Mouse (Mus musculus): Measurements from ENCODE around the gene Smc6. TPM values are rescaled to one million over a fixed set of nuclear protein-coding genes. Genes with fewer than 3 reads are reported as not detected.

Smc6 gene
- polyA plus RNA-seq, 1 experiment from 2014 or later, result 130 TPM

DNA sequence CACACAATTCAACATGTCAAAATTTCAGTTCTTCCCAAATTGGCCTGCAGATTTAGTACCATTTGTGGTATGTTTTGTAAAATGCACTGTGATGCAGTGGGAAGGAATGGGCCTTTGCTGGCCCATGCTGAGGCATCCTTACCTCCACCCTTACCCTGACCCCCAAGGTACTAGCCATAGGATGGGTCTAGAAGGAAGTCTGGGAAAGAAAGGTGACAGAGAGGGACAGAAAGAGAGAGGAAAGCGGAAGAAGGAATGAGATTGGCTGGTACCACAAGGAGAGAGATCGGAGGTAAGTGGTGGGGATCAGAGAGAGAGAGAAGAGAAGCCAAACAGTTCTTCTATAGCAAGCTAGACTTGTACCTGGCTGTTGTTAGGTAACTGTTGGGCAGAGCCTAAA lies 45.4 kb downstream of the Smc6 start:
- H3K9me3 ChIP-seq (replicated peaks), result no peaks in the 10 kb centered on the region
- H3K27ac ChIP-seq (replicated peaks), result no peak overlapping the region
- DNase-seq (ENCODE audit: low spot score), result no peak
- WGBS, result 88% methylated on average over 2 of the region's 2 CpGs
- no peaks in the 10 kb centered on the region for H3K27me3 ChIP-seq (ENCODE audit: low read depth, poor library complexity, severe bottlenecking)
- peaks cover 73% of the 10 kb centered on the region for H3K36me3 ChIP-seq
- no peak overlapping the region for H3K4me3 ChIP-seq
- no peaks in the 10 kb centered on the region for H3K4me1 ChIP-seq

DNA sequence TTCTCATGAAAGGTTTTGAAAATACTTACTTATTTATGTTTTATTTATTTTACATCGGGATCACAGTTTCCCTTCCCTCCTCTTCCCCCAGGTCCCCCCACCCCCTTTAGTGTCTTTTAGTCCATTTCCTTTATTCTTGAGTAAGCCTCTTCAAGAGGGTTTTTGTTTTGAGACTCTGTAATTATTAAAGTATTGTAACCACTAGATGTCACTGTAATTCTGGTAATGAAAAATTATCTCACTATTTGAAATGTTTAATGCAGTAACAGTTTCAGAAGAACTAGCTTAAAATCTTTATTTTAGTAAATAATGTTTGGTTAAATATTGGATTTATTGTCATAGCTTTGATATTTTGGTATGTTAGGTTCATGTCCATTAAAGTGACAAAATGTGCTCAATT lies 48.2 kb downstream of the Smc6 start:
- Histone ChIP-seq H3K4me3 (no peak overlapping the region), H3K36me3 (peaks cover 71% of the 10 kb centered on the region), H3K9me3 (replicated peaks) (no peaks in the 10 kb centered on the region), H3K4me1 (no peaks in the 10 kb centered on the region), H3K27ac (replicated peaks) (no peak overlapping the region), H3K27me3 (ENCODE audit: low read depth, poor library complexity, severe bottlenecking) (no peaks in the 10 kb centered on the region)
- WGBS, result 97% methylated on average over 1 of the region's 1 CpGs
- no peak for DNase-seq (ENCODE audit: low spot score)

DNA sequence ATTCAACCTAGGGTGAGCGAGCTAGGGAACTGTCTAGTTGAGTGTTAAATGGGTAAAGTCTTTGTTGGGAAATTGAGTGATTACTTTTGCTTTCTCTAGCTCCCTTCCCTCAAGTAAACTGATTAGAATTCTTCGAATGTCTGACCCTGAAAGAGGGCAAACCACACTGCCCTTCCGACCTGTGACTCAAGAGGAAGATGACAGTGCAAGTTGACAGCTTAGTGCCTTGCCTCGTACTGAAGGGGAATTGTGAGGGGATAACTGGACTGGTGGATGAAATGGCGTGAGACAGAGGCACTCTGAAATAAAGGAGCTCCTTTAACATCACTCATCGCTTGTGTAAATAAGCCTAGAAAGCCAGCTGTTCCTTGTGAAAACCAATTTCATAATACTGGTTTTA lies 52.0 kb downstream of the Smc6 start:
- Histone ChIP-seq H3K36me3 (peaks cover 45% of the 10 kb centered on the region), H3K4me3 (no peak overlapping the region), H3K4me1 (no peaks in the 10 kb centered on the region), H3K27ac (replicated peaks) (no peak overlapping the region), H3K9me3 (replicated peaks) (no peaks in the 10 kb centered on the region), H3K27me3 (ENCODE audit: low read depth, poor library complexity, severe bottlenecking) (no peaks in the 10 kb centered on the region)
- DNase-seq (ENCODE audit: low spot score), result no peak
- whole genome bisulfite sequencing, result 65% methylated on average over 6 of the region's 6 CpGs

DNA sequence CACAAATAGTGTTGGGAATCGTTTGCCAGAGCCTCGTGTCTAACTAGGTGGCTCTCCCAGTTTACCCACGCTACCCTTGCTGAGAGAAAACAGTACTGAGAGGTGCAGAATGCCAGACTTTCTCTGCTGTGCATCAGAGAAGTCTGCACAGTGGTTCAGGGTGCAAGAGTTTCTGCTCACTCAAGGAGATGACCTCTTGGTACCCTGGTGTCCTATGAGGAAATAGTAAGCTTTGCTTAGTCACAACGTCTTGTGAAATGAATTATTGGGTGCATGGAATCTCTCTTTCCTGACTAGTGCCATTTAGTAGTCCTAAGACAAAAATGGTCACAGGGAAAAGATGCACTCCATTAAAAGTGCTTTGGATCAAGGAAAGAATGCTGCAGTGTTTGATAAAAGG lies 58.8 kb downstream of the Smc6 start:
- Histone ChIP-seq H3K27me3 (ENCODE audit: low read depth, poor library complexity, severe bottlenecking) (no peaks in the 10 kb centered on the region), H3K4me1 (no peaks in the 10 kb centered on the region), H3K36me3 (no peaks in the 10 kb centered on the region), H3K9me3 (replicated peaks) (no peaks in the 10 kb centered on the region), H3K4me3 (no peak overlapping the region), H3K27ac (replicated peaks) (no peak overlapping the region)
- DNase-seq (ENCODE audit: low spot score), result no peak
- WGBS, result 53% methylated on average over 4 of the region's 4 CpGs

DNA sequence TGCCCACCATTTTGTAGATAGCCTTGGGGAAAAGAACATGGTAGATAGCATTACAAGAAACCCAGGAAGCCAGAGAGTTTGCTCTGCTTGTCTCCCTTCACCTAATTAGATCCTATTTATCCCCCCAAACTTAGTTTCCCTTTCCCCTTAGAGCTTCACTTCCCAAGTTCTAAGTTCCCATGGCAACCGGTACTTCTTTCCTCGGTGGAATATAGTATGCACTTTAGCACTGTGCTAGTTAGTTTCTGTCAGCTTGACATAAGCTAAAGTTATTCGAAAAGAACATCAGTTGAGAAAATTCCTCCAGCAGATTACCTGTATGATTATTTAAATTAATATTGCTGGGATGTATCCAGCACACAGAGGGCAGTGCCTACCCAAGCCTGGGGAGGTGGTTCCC lies 60.8 kb downstream of the Smc6 start:
- DNase-seq (ENCODE audit: low spot score), result no peak
- no peaks in the 10 kb centered on the region for H3K4me1 ChIP-seq
- no peaks in the 10 kb centered on the region for H3K9me3 ChIP-seq (replicated peaks)
- H3K27ac ChIP-seq (replicated peaks), result no peak overlapping the region
- no peaks in the 10 kb centered on the region for H3K36me3 ChIP-seq
- 82% methylated on average over 3 of the region's 3 CpGs for WGBS
- no peak overlapping the region for H3K4me3 ChIP-seq
- H3K27me3 ChIP-seq (ENCODE audit: low read depth, poor library complexity, severe bottlenecking), result no peaks in the 10 kb centered on the region

DNA sequence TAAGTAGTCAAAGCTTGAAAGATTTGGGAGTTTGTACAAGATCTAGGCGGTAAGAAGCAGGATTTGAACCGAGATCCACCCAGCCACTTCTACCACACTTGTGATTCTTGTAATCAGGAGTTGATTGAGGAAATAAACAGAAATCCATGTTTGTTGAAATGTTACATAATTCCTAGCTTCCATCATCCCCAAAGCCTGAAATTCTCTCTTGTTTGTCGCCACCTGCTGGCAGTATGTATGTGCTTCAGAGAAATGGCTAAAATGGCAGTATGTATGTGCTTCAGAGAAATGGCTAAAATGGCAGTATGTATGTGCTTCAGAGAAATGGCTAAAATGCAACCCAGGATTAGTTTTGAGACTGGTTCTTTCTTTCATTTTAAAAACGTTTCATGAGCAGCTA lies 71.2 kb downstream of the Smc6 start:
- Histone ChIP-seq H3K36me3 (no peaks in the 10 kb centered on the region), H3K27me3 (ENCODE audit: low read depth, poor library complexity, severe bottlenecking) (no peaks in the 10 kb centered on the region), H3K4me1 (no peaks in the 10 kb centered on the region), H3K27ac (replicated peaks) (no peak overlapping the region), H3K9me3 (replicated peaks) (no peaks in the 10 kb centered on the region), H3K4me3 (no peak overlapping the region)
- no peak for DNase-seq (ENCODE audit: low spot score)
- WGBS, result 42% methylated on average over 4 of the region's 4 CpGs

DNA sequence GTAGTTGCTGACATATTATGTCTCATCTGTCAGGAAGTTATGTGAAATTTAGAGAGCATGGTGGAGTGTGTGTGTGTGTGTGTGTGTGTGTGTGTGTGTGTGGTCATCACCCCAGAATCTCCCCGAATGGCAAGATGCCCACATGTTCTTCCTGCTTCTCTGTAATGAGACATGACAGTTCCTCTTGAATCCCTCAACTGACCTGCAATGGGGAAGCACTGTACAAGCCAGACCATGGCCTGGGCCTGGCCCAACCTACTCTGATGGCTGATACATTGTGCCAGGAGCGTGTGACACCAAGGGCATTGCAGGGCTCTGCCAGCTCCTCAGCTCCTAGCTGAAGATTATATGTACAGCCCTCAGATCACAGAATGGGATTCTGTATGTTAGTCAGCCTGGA lies 72.6 kb downstream of the Smc6 start:
- Histone ChIP-seq H3K4me3 (no peak overlapping the region), H3K4me1 (no peaks in the 10 kb centered on the region), H3K36me3 (no peaks in the 10 kb centered on the region), H3K27me3 (ENCODE audit: low read depth, poor library complexity, severe bottlenecking) (no peaks in the 10 kb centered on the region), H3K27ac (replicated peaks) (no peak overlapping the region), H3K9me3 (replicated peaks) (no peaks in the 10 kb centered on the region)
- no peak for DNase-seq (ENCODE audit: low spot score)
- 83% methylated on average over 2 of the region's 2 CpGs for WGBS

DNA sequence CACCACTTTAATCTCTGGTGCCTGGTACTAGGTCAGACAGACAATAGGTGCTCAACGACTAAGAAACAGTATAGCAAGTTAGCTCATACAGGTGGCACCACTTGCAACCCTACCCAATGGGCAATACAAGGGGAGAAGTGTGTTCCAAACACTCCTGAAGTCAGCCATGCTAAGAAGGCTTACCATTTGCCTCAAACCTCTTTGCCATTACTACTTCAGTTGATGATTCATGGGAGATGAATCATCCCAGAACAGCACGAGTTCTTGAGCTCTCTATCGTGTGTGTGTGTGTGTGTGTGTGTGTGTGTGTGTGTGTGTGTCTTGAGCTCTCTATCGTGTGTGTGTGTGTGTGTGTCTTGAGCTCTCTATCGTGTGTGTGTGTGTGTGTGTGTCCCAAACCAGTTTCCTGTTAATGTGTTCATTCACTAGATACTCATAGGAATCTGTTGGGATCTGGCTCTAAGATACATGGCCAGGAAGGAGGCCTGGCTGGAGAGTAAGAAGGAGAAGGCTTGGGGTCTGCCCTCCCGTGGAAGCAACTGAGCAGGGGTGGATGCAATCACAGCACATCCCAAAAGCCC lies 76.4 kb downstream of the Smc6 start:
- no peaks in the 10 kb centered on the region for H3K27me3 ChIP-seq (ENCODE audit: low read depth, poor library complexity, severe bottlenecking)
- no peak overlapping the region for H3K27ac ChIP-seq (replicated peaks)
- no peak for DNase-seq (ENCODE audit: low spot score)
- H3K9me3 ChIP-seq (replicated peaks), result no peaks in the 10 kb centered on the region
- no peak overlapping the region for H3K4me3 ChIP-seq
- H3K36me3 ChIP-seq, result no peaks in the 10 kb centered on the region
- 84% methylated on average over 6 of the region's 6 CpGs for WGBS
- H3K4me1 ChIP-seq, result no peaks in the 10 kb centered on the region

DNA sequence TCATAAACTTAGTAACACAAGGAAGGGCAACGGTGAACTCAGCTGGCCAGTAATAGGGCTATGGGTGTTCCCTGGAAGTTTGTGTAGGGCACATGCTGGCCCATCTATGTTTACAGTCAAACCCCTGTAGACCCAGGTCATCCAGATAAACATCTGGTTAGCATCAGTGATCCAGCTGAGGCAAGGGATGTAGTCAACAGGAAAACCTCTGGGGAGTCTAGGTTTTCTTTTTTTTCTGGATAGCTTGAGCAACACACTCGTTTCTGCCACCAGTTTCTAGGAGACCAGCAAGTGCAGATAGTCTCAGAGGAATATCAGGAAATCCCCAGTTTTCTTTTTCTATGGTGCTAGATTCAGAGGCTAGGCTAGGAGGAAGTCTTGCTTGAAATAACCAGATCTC lies 80.3 kb downstream of the Smc6 start:
- Histone ChIP-seq H3K27ac (replicated peaks) (no peak overlapping the region), H3K36me3 (no peaks in the 10 kb centered on the region), H3K27me3 (ENCODE audit: low read depth, poor library complexity, severe bottlenecking) (no peaks in the 10 kb centered on the region), H3K9me3 (replicated peaks) (no peaks in the 10 kb centered on the region), H3K4me3 (no peak overlapping the region), H3K4me1 (peaks cover 11% of the 10 kb centered on the region)
- WGBS, result 59% methylated on average over 2 of the region's 2 CpGs
- no peak for DNase-seq (ENCODE audit: low spot score)

DNA sequence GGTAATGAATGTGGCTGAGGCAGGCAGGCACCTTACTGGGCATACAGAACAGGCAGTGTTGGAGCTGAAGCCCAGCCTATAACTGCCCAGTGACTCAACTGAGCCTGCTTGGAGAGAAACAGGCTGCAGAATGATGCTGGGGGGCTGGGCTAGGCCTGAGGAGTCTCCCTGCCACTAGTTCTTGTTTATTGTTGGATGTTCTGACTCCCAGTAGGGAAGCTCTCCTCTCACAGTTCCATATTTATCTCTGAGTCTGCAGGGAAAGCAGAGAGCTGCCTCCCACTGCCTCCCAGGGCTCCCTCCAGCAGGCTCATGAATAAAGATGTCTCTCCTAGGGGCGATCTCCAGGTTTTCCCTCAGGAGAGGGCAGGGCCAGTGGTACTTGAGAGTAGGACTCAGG lies 82.7 kb downstream of the Smc6 start:
- no peak for DNase-seq (ENCODE audit: low spot score)
- WGBS, result 5% methylated on average over 1 of the region's 1 CpGs
- Histone ChIP-seq H3K4me1 (peaks cover 11% of the 10 kb centered on the region), H3K4me3 (no peak overlapping the region), H3K9me3 (replicated peaks) (no peaks in the 10 kb centered on the region), H3K27ac (replicated peaks) (no peak overlapping the region), H3K27me3 (ENCODE audit: low read depth, poor library complexity, severe bottlenecking) (no peaks in the 10 kb centered on the region), H3K36me3 (no peaks in the 10 kb centered on the region)

DNA sequence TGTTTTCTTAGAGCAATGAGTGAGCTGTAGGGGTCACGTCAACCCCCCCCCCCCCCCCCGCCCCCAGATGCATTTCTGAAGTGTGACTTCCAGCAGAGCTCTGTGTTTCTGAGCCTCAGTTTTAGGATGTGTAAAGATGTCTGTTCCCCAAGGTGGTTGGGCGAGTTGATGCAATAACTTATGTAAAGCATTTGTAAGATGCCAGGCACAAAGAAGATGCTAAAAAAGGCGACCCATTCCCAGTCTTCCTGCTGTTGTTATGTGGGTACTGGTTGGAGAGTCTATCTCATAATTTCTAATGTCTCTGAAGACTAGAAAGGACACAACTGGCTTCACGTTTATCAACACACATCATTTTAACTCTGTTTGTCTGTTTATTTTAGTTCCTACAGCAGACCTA lies 84.2 kb downstream of the Smc6 start:
- no peak for DNase-seq (ENCODE audit: low spot score)
- Histone ChIP-seq H3K27me3 (ENCODE audit: low read depth, poor library complexity, severe bottlenecking) (no peaks in the 10 kb centered on the region), H3K4me3 (no peak overlapping the region), H3K4me1 (peaks cover 11% of the 10 kb centered on the region), H3K9me3 (replicated peaks) (no peaks in the 10 kb centered on the region), H3K27ac (replicated peaks) (no peak overlapping the region), H3K36me3 (no peaks in the 10 kb centered on the region)
- 50% methylated on average over 5 of the region's 5 CpGs for WGBS

DNA sequence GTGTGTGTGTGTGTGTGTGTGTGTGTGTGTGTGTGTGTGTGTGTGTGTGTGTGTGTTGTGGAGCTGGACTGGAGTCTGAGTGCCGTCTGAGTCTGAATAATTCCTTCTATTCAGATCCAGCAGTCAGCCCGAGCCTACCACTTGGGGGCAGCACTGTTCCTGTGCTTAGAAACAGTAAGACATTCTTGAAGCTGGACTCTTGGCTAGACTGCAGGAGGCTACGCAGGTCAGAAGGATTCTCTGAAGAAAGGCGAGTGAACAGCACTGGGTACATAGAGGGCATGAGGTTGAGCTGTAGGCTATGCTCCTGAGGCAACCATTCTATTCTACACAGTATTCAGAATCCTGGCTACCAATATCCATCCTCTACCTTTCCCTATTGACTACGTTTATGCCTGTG lies 85.2 kb downstream of the Smc6 start:
- no peaks in the 10 kb centered on the region for H3K27me3 ChIP-seq (ENCODE audit: low read depth, poor library complexity, severe bottlenecking)
- H3K4me1 ChIP-seq, result peaks cover 11% of the 10 kb centered on the region
- H3K36me3 ChIP-seq, result no peaks in the 10 kb centered on the region
- H3K9me3 ChIP-seq (replicated peaks), result no peaks in the 10 kb centered on the region
- DNase-seq (ENCODE audit: low spot score), result peak; percentile 74
- H3K4me3 ChIP-seq, result no peak overlapping the region
- WGBS, result 34% methylated on average over 5 of the region's 5 CpGs
- H3K27ac ChIP-seq (replicated peaks), result no peak overlapping the region

DNA sequence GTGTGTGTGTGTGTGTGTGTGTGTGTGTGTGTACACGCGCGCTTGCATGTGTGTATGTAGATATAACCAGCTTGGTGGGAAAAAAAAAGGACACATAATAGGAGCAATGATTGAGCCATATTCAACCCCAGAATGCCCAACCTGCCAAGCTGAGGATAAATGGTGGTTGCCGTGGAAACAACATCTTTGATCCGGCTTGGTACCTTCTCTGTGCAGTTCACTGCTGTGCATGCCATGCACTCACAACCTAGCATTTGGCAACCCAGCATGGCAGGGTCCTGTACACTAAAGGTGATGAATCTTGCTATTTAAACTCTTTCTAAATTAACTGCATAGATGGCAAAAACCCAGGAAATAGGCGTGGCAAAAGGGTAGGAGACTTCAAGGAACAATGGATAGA lies 96.7 kb downstream of the Smc6 start:
- Histone ChIP-seq H3K27ac (replicated peaks) (no peak overlapping the region), H3K9me3 (replicated peaks) (no peaks in the 10 kb centered on the region), H3K36me3 (no peaks in the 10 kb centered on the region), H3K4me3 (no peak overlapping the region), H3K27me3 (ENCODE audit: low read depth, poor library complexity, severe bottlenecking) (no peaks in the 10 kb centered on the region), H3K4me1 (peaks cover 3% of the 10 kb centered on the region)
- DNase-seq (ENCODE audit: low spot score), result no peak
- WGBS, result 93% methylated on average over 6 of the region's 6 CpGs

DNA sequence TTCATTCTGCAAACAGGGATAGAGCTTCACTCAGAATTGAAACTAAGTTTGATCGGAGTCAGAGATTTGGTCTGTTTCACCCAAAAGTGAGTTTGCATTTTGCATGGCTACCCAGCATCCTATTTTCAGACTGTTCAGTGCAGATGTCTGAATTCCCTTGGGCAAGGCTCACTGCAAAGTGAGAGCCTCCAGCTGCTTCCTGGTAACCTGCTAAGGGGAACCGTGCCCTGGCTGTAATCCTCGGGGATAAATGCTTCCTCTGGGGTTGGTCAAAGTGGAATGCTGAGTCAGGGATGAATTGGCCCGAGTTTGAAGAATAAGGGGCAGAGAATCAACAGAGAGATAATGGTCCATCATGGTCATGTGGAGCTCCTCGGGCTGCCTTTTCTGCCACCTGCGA lies 99.2 kb downstream of the Smc6 start:
- no peaks in the 10 kb centered on the region for H3K36me3 ChIP-seq
- WGBS, result 67% methylated on average over 6 of the region's 6 CpGs
- no peaks in the 10 kb centered on the region for H3K27me3 ChIP-seq (ENCODE audit: low read depth, poor library complexity, severe bottlenecking)

More for the DNA sequence above, 99.2 kb downstream of the Smc6 start:
- no peaks in the 10 kb centered on the region for H3K9me3 ChIP-seq (replicated peaks)
- no peak overlapping the region for H3K27ac ChIP-seq (replicated peaks)
- DNase-seq (ENCODE audit: low spot score), result no peak
- H3K4me3 ChIP-seq, result no peak overlapping the region
- H3K4me1 ChIP-seq, result peaks cover under 1% of the 10 kb centered on the region; the same call in 1 of the 2 replicates

Data from midbrain, embryonic 10.5 days (tissue).